Mouse (Mus musculus) lung, adult 2 months (tissue): Measurements from ENCODE around the gene Mb.

Experiments
- CTCF ChIP-seq: fragments of 200-500 bp; IDR thresholded peaks from 2 replicates; pipeline ENCODE4 v1.5.1; 2011; ENCODE audit warnings: mild to moderate bottlenecking, low read length, control low read depth; ENCODE audit not compliant: insufficient read depth
- POLR2A ChIP-seq: fragments of 200-500 bp; IDR thresholded peaks from 2 replicates; pipeline ENCODE4 v1.6.1; 2011; ENCODE audit warnings: low read depth, mild to moderate bottlenecking, control low read depth, low read length, borderline replicate concordance; ENCODE audit errors: extremely low read depth

GRCm38 (mm10) chr15:77020136-77020535 is 30.3 kb downstream of the Mb start:
- TF ChIP-seq POLR2A = no peak
- TF ChIP-seq CTCF = no peak
